Mouse (Mus musculus): ENCODE measurements around the gene Slc35a5. TPM values are rescaled to one million over a fixed set of nuclear protein-coding genes. Genes with fewer than 3 reads are reported as not detected.

The Slc35a5 gene
- polyA plus RNA-seq (2012; rRNA removed), result 31.0 and 32.1 TPM in 2 replicates

DNA sequence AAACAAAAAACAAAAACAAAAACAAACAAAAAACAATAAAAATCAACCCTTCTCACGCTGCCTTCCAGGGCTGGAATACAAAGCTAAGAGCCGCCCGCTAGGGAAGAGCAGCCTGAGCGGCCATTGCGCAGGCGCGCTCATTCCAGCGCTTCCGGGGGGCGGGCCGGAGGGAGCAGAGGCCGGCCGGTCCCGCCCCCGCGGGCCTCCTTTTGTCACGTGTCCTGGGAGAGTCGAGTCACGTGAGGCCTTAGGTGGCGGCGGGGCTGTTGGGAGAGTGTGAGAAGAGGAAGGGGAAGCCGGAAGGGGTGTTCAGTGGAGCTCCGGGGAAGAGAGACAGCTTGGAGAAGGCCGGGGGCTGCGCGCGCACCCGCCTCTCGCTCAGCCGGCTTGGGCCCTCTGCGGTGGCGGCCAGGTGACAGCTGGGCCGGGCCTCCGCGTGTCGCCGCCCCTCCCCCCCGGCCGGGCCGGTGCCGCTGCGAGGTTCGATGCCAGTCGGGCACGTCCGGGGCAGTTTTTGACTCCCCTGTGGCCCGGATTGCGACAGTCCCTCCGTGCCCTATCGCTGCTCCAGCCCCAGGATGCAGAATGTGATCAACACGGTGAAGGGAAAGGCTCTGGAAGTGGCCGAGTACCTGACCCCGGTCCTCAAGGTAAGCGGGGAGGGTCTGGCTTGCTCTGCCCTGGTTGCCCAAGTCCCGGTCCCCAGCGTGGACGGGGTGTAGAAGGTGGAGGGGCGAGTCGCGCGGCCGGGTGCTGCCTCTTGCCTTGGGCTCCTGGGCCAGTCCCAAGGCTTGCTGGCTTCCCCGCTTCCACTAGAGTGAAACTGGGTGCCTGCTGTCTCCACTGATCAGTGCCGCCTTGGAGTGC, at the start of gene Slc35a5, which contains the start of gene Atg3:
Gene Slc35a5 (minus strand): TSS at position 185 of the 867 bp plus-strand sequence.
Gene Atg3 (plus strand): TSS at position 264 of the 867 bp plus-strand sequence.

DNA sequence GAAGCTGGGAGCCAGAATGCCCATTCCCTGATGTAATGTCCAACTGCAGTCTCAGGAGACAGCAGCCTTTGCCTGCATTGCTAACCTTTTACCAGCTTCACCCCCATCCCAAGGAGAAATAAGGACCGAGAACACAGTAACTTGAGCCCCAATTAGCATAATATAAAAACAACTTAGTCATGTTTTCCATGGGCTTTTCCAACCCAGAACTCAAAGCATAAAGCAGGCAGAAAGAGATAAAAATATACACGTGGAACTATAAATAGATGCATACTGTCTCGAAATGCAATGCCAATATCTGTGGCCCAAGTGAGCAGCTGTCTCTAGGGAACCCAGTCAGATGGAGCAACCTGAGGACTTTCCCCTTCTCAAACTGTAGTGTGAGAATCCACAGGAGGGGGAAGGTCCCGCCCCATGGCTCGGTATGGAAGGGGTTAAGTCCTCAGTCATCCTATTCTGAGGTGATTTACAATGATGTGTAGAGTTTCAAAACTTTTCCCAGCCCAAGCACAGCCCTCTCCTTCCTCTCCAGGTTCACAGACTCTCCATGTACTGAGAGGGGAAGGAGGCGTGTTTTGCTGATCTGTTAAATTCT, 65.3 kb downstream of the Slc35a5 start, which contains the start of gene Ccdc80:
Gene Ccdc80 (plus strand): TSS at position 266 of the 595 bp plus-strand sequence.

Other genes starting within 250 kb of the Slc35a5 start
- 0.07 TPM in 1 of 2 replicates, not detected in the other for gene Cd200r3, start 215.0 kb downstream of the Slc35a5 start, polyA plus RNA-seq (2012; rRNA removed)
- gene Ccdc80, start 65.3 kb downstream of the Slc35a5 start, polyA plus RNA-seq (2012; rRNA removed), result 11.0 and 11.5 TPM in 2 replicates
- gene Atg3, start 79 bp upstream of the Slc35a5 start, polyA plus RNA-seq (2012; rRNA removed), result 40.1 and 43.9 TPM in 2 replicates
- gene Btla, start 65.6 kb upstream of the Slc35a5 start, polyA plus RNA-seq (2012; rRNA removed), result 0.25 and 0.44 TPM in 2 replicates